ENCODE assay signal across 8 mouse cellular contexts in the genomic region with DNA sequence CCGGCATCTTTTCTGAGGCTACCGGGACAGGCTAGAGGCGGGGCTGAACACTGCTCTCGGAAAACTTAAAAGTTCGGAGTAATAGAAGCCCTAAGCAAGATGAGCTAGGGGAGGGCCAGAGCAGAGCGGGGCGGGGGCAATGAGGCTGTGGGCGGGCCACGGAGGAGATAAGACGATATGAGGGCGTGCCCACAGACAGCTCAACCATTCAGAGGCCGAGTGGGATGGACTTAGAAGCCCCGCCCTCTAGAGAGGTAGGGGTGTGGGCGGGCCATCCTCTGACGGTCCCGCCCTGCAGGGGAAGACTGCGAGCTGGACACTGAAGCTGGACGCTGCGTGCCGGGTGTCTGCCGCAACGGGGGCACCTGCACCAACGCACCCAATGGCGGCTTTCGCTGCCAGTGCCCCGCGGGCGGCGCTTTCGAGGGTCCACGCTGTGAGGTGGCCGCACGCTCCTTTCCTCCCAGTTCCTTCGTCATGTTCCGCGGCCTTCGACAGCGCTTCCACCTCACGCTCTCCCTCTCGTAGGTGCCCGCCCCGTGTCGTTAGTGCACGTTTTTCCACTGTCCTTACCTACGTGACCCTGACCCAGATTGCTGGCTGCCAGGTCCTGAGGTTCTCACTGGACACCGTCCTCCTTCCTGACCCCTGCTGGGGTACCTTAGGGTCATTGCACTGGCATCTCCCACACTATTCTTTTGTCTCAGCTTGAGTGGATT. TPM values are rescaled to one million over a fixed set of nuclear protein-coding genes. Genes with fewer than 3 reads are reported as not detected.
DNase-seq lines count a peak whose midpoint lies in the region; ATAC-seq and TF ChIP-seq lines count a peak whose summit lies in the region.

No protein-coding gene starts in this region.

- no peak for TF ChIP-seq EP300 in ES-Bruce4 (IDR thresholded peaks at IDR 0.05; ENCODE audit: insufficient read depth, low read depth, low read length)

- H3K27ac ChIP-seq in ES-Bruce4 (ENCODE audit: insufficient read depth, low read length): no peak overlapping the region
- no peak overlapping the region for H3K27ac ChIP-seq in forebrain, embryonic 16.5 days (ENCODE audit: low read length)
- no peak overlapping the region for H3K27ac ChIP-seq in layer of hippocampus, adult 2 months
- H3K27ac ChIP-seq in lung, embryonic 14.5 days (ENCODE audit: low read depth): no peak overlapping the region
- no peak overlapping the region for H3K27ac ChIP-seq in neural tube, embryonic 15.5 days (replicated peaks)

- TF ChIP-seq POLR2A in ES-Bruce4 (IDR thresholded peaks at IDR 0.05; ENCODE audit: insufficient read depth, low read length): no peak

- TF ChIP-seq CTCF in ES-Bruce4 (IDR thresholded peaks at IDR 0.05; ENCODE audit: low read depth, low read length): no peak
- no peak for TF ChIP-seq CTCF in layer of hippocampus, adult 2 months (conservative IDR thresholded peaks at IDR 0.05)
- no peak for TF ChIP-seq CTCF in lung, embryonic 14.5 days (IDR thresholded peaks at IDR 0.05; ENCODE audit: low read depth)

- intact Hi-C loops in heart, postnatal 36 days (cut with DNase I): no loop called here

- peak overlapping the region; percentile 22; the same call in 1 of the 2 replicates for H3K9ac ChIP-seq in ES-Bruce4 (ENCODE audit: low read depth, poor library complexity, severe bottlenecking)
- peak overlapping the region; percentile 10 for H3K9ac ChIP-seq in forebrain, embryonic 16.5 days (replicated peaks; ENCODE audit: low read depth, low read length)
- H3K9ac ChIP-seq in lung, embryonic 14.5 days: no peak overlapping the region
- H3K9ac ChIP-seq in neural tube, embryonic 15.5 days (replicated peaks): no peak overlapping the region

- ATAC-seq in forebrain, embryonic 16.5 days: peak; percentile 95
- ATAC-seq in lung, embryonic 14.5 days (ENCODE audit: insufficient read depth): peak; percentile 98
- ATAC-seq in neural tube, embryonic 15.5 days (ENCODE audit: low FRiP score): peak; percentile 93

- no peaks in the 10 kb centered on the region for H3K9me3 ChIP-seq in ES-Bruce4 (replicated peaks; ENCODE audit: control insufficient read depth, insufficient read depth, low read length, poor library complexity, severe bottlenecking)
- no peaks in the 10 kb centered on the region for H3K9me3 ChIP-seq in forebrain, embryonic 16.5 days (ENCODE audit: control insufficient read depth, low read length)
- H3K9me3 ChIP-seq in lung, embryonic 14.5 days (ENCODE audit: low read depth, low read length): no peaks in the 10 kb centered on the region
- no peaks in the 10 kb centered on the region for H3K9me3 ChIP-seq in neural tube, embryonic 15.5 days (replicated peaks)

- H3K4me3 ChIP-seq in ES-Bruce4 (ENCODE audit: low read depth, low read length): peak overlapping the region; percentile 75
- peak overlapping the region; percentile 35 for H3K4me3 ChIP-seq in forebrain, embryonic 16.5 days (replicated peaks; ENCODE audit: low read length)
- H3K4me3 ChIP-seq in layer of hippocampus, adult 2 months: peak overlapping the region; percentile 40
- H3K4me3 ChIP-seq in lung, embryonic 14.5 days (ENCODE audit: low read depth, low read length): peak overlapping the region; percentile 45
- H3K4me3 ChIP-seq in neural tube, embryonic 15.5 days (replicated peaks): peak overlapping the region; percentile 33

- WGBS in forebrain, embryonic 16.5 days: 7% methylated on average over 42 of the region's 46 CpGs
- WGBS in lung, embryonic 14.5 days: 3% methylated on average over 44 of the region's 46 CpGs
- WGBS in neural tube, embryonic 15.5 days: 7% methylated on average over 45 of the region's 46 CpGs

- peak; percentile 72 to 86 for DNase-seq in cerebellum, adult 18-20 months
- DNase-seq in heart, postnatal 36 days: peak; percentile 69 to 79
- peak; percentile 65 to 78 for DNase-seq in layer of hippocampus, adult 2 months (ENCODE audit: low spot score in 2 of 2)
- peak; percentile 98 for DNase-seq in lung, embryonic 14.5 days
- DNase-seq in testis, postnatal 10 days (ENCODE audit: low spot score): peak; percentile 92

- no peaks in the 10 kb centered on the region for H3K27me3 ChIP-seq in ES-Bruce4 (ENCODE audit: control insufficient read depth, insufficient read depth, low read length, poor library complexity, severe bottlenecking)
- peaks cover 12% of the 10 kb centered on the region; the same call in 1 of the 2 replicates for H3K27me3 ChIP-seq in forebrain, embryonic 16.5 days (replicated peaks; ENCODE audit: control insufficient read depth, insufficient read depth, low read length)
- peaks cover 46% of the 10 kb centered on the region for H3K27me3 ChIP-seq in lung, embryonic 14.5 days (ENCODE audit: insufficient read depth, low read length)
- H3K27me3 ChIP-seq in neural tube, embryonic 15.5 days (replicated peaks): peaks cover 22% of the 10 kb centered on the region

- peak overlapping the region; percentile 64 for H3K4me2 ChIP-seq in forebrain, embryonic 16.5 days (ENCODE audit: low read length)
- peak overlapping the region; percentile 92 for H3K4me2 ChIP-seq in lung, embryonic 14.5 days
- peak overlapping the region; percentile 63 for H3K4me2 ChIP-seq in neural tube, embryonic 15.5 days

- H3K4me1 ChIP-seq in ES-Bruce4 (ENCODE audit: control insufficient read depth, insufficient read depth, low read length): peaks cover 2% of the 10 kb centered on the region
- H3K4me1 ChIP-seq in forebrain, embryonic 16.5 days (replicated peaks; ENCODE audit: control insufficient read depth, insufficient read depth, low read length): peaks cover 46% of the 10 kb centered on the region
- H3K4me1 ChIP-seq in lung, embryonic 14.5 days (ENCODE audit: insufficient read depth): peaks cover 6% of the 10 kb centered on the region; the same call in 1 of the 2 replicates
- peaks cover 45% of the 10 kb centered on the region for H3K4me1 ChIP-seq in neural tube, embryonic 15.5 days

- H3K36me3 ChIP-seq in ES-Bruce4 (ENCODE audit: control insufficient read depth, insufficient read depth, low read length, poor library complexity, severe bottlenecking): no peaks in the 10 kb centered on the region
- H3K36me3 ChIP-seq in forebrain, embryonic 16.5 days (ENCODE audit: control insufficient read depth, insufficient read depth): peaks cover 49% of the 10 kb centered on the region
- H3K36me3 ChIP-seq in lung, embryonic 14.5 days (ENCODE audit: insufficient read depth): no peaks in the 10 kb centered on the region
- peaks cover 81% of the 10 kb centered on the region for H3K36me3 ChIP-seq in neural tube, embryonic 15.5 days

RNA-seq across cellular contexts. Expression of a gene that starts 6.4 kb away (rescaled TPM):
- polyA plus RNA-seq in ES-Bruce4 (2011; ENCODE audit: insufficient read depth, insufficient read length, low read depth, missing spikeins): 3.5 and 6.2 TPM in 2 replicates
- polyA plus RNA-seq in forebrain, embryonic 16.5 days (2015; fragmentation: Nextera tagmentation; extraction: Ambion mirVana): 18.9 and 22.3 TPM in 2 replicates
- total RNA-seq in heart, postnatal 36 days (2021): under 1 TPM in 1 of 2 experiments, not detected in 1; 0.14 TPM
- total RNA-seq in layer of hippocampus, adult 2 months (2021): 10 to 100 TPM; 66.4 to 79.6 TPM
- 0.14 and 0.17 TPM in 2 replicates for polyA plus RNA-seq in lung, embryonic 14.5 days (2014; fragmentation: Nextera tagmentation; extraction: Ambion mirVana)
- 8.2 and 10.8 TPM in 2 replicates for polyA plus RNA-seq in neural tube, embryonic 15.5 days (2015; fragmentation: Nextera tagmentation; extraction: Ambion mirVana)

RNA-seq across cellular contexts. Expression of a gene that starts 20.5 kb away (rescaled TPM):
- polyA plus RNA-seq in ES-Bruce4 (2011; ENCODE audit: insufficient read depth, insufficient read length, low read depth, missing spikeins): 8.2 and 8.3 TPM in 2 replicates
- 11.5 and 13.8 TPM in 2 replicates for polyA plus RNA-seq in forebrain, embryonic 16.5 days (2015; fragmentation: Nextera tagmentation; extraction: Ambion mirVana)
- 10 to 100 TPM; 26.8 to 29.2 TPM for total RNA-seq in heart, postnatal 36 days (2021)
- 10 to 100 TPM; 16.6 to 22.3 TPM for total RNA-seq in layer of hippocampus, adult 2 months (2021)
- 10.7 and 12.0 TPM in 2 replicates for polyA plus RNA-seq in lung, embryonic 14.5 days (2014; fragmentation: Nextera tagmentation; extraction: Ambion mirVana)
- 16.8 and 18.6 TPM in 2 replicates for polyA plus RNA-seq in neural tube, embryonic 15.5 days (2015; fragmentation: Nextera tagmentation; extraction: Ambion mirVana)

RNA-seq across cellular contexts. Expression of a gene that starts 24.4 kb away (rescaled TPM):
- polyA plus RNA-seq in ES-Bruce4 (2011; ENCODE audit: insufficient read depth, insufficient read length, low read depth, missing spikeins): 10.3 and 11.8 TPM in 2 replicates
- polyA plus RNA-seq in forebrain, embryonic 16.5 days (2015; fragmentation: Nextera tagmentation; extraction: Ambion mirVana): 20.5 and 35.1 TPM in 2 replicates
- 1 to 10 TPM; 7.2 to 9.4 TPM for total RNA-seq in heart, postnatal 36 days (2021)
- 10 to 100 TPM; 68.8 to 71.3 TPM for total RNA-seq in layer of hippocampus, adult 2 months (2021)
- 11.3 and 14.4 TPM in 2 replicates for polyA plus RNA-seq in lung, embryonic 14.5 days (2014; fragmentation: Nextera tagmentation; extraction: Ambion mirVana)
- 33.3 and 40.0 TPM in 2 replicates for polyA plus RNA-seq in neural tube, embryonic 15.5 days (2015; fragmentation: Nextera tagmentation; extraction: Ambion mirVana)

RNA-seq across cellular contexts. Expression of a gene that starts 49.0 kb away (rescaled TPM):
- 37.4 and 39.5 TPM in 2 replicates for polyA plus RNA-seq in ES-Bruce4 (2011; ENCODE audit: insufficient read depth, insufficient read length, low read depth, missing spikeins)
- 183 and 224 TPM in 2 replicates for polyA plus RNA-seq in forebrain, embryonic 16.5 days (2015; fragmentation: Nextera tagmentation; extraction: Ambion mirVana)
- 10 to 100 TPM; 21.3 to 23.6 TPM for total RNA-seq in heart, postnatal 36 days (2021)
- total RNA-seq in layer of hippocampus, adult 2 months (2021): 100 to 1,000 TPM; 249 to 251 TPM
- 88.1 and 90.4 TPM in 2 replicates for polyA plus RNA-seq in lung, embryonic 14.5 days (2014; fragmentation: Nextera tagmentation; extraction: Ambion mirVana)
- 187 and 210 TPM in 2 replicates for polyA plus RNA-seq in neural tube, embryonic 15.5 days (2015; fragmentation: Nextera tagmentation; extraction: Ambion mirVana)

Comparison
In these comparisons a context has a peak if more than half of its experiments do, and no peak if none do; other contexts are left out.
1. H3K9ac ChIP-seq: peak in ES-Bruce4 (single experiment) and forebrain, embryonic 16.5 days (single experiment); none in lung, embryonic 14.5 days (single experiment) and neural tube, embryonic 15.5 days (single experiment).
2. Peak in every context shown above with its lines, with median percentiles within 50 percentile points of each other: H3K4me3 ChIP-seq, DNase-seq, ATAC-seq and H3K4me2 ChIP-seq.